Mouse (Mus musculus) B cell, adult 62 days (primary cell): ENCODE results near the gene Tyr. TPM values are rescaled to one million over a fixed set of nuclear protein-coding genes. Genes with fewer than 3 reads are reported as not detected.

ENCODE experiments used
- total RNA-seq: library from RNA; stranded (reverse); gene quantifications from 4 replicates; pipeline ENCODE4 v1.2.4, GENCODE M21; 2023

Gene Tyr
- not detected in 4 replicates for total RNA-seq

GRCm38 (mm10) chr7:87493412-87493811 is at the start of gene Tyr:
Tyr (minus strand) TSS chr7:87493512.

Other genes starting within 250 kb of the Tyr start
- not detected in 4 replicates for gene Nox4, start 247.4 kb downstream of the Tyr start, total RNA-seq
- gene Grm5, start 90.7 kb upstream of the Tyr start, total RNA-seq: not detected in 4 replicates